Mouse (Mus musculus) neural tube, embryonic 15.5 days (tissue): Measurements from ENCODE around the gene Gdf7. TPM values are rescaled to one million over a fixed set of nuclear protein-coding genes. Genes with fewer than 3 reads are reported as not detected.

Source experiments
- polyA plus RNA-seq: library from polyadenylated mRNA; unstranded; fragments of >200 nt; fragmentation: Nextera tagmentation; extraction: Ambion mirVana; gene quantifications from 2 replicates; pipeline ENCODE4 v1.2.1, GENCODE M21; 2015

The Gdf7 gene
- polyA plus RNA-seq, 1 experiment from 2014 or later: 0.14 TPM

Other genes starting within 250 kb of the Gdf7 start
- gene Ldah, start 93.8 kb downstream of the Gdf7 start, polyA plus RNA-seq: 66.6 and 70.1 TPM in 2 replicates
- 8.0 and 10.3 TPM in 2 replicates for gene Hs1bp3, start 11.5 kb upstream of the Gdf7 start, polyA plus RNA-seq
- gene Rhob, start 198.1 kb upstream of the Gdf7 start, polyA plus RNA-seq: 77.0 and 91.1 TPM in 2 replicates